ENCODE assay signal across 8 mouse cellular contexts in the genomic region with DNA sequence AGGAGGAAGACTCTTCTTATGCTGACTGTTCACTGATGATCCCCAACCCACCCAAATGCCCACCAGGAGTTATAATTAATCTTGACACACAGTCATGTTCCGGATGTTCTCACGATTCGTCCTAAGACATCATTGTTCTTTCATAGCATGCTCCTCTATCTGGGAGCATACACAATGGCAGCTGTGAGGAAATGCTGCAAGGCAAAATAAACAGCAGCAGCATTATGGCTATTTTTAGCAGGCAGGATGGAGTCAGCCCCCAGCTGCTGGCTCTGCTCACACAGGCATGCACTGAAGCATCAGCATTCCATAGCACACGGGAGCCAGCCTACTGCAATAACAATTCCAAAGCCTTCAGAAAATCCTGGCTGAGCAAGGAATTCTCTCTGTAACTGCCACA.
DNase-seq lines count a peak whose midpoint lies in the region.

No protein-coding gene starts in this region.

- peak; percentile 6 for DNase-seq in adrenal gland, postnatal 10 days
- no peak for DNase-seq in adrenal gland, adult (ENCODE audit: inconsistent age in 2 of 2, low spot score in 1 of 2)
- peak; percentile 1 for DNase-seq in embryo, embryonic 11.5 days (ENCODE audit: low read depth, low spot score)
- DNase-seq in heart, postnatal 36 days, result peak; percentile 1 to 2
- DNase-seq in left cerebral cortex, postnatal 25 days (ENCODE audit: low spot score in 2 of 2), result peak; percentile 19 to 44
- peak; percentile 9 for DNase-seq in retina, postnatal 7 days (ENCODE audit: low read depth, low spot score)
- no peak for DNase-seq in gastrocnemius, postnatal 4 days (ENCODE audit: low spot score in 2 of 2)
- no peak for DNase-seq in ovary, postnatal 36 days (ENCODE audit: low spot score)

- intact Hi-C loops in heart, postnatal 36 days (cut with DNase I), result no loop called here
- intact Hi-C loops in left cerebral cortex, postnatal 25 days (cut with DNase I), result no loop called here

Comparison
In these comparisons a context has a peak if more than half of its experiments do, and no peak if none do; other contexts are left out.
1. DNase-seq: peak in adrenal gland, postnatal 10 days (single experiment), embryo, embryonic 11.5 days (single experiment), heart, postnatal 36 days (2 of 2), left cerebral cortex, postnatal 25 days (2 of 2) and retina, postnatal 7 days (single experiment); none in adrenal gland, adult (0 of 2), gastrocnemius, postnatal 4 days (0 of 2) and ovary, postnatal 36 days (single experiment).